Mouse (Mus musculus) kidney, embryonic 14.5 days (tissue): ENCODE measurements around the gene Slc8b1. TPM values are rescaled to one million over a fixed set of nuclear protein-coding genes. Genes with fewer than 3 reads are reported as not detected.

Source experiments
- ATAC-seq: fragments of 200-750 bp; cut with Nextera tagmentation; 2 replicates; pipeline ENCODE4 v1.8.0; 2017; ENCODE audit warnings: moderate number of reproducible peaks, mild to moderate bottlenecking, moderate TSS enrichment, moderate library complexity; ENCODE audit not compliant: low FRiP score, low TSS enrichment
- H3K27ac ChIP-seq: fragments of 300-500 bp; sonication (generic); 2 replicates; pipeline ENCODE4 v1.5.1; 2014; ENCODE audit warnings: low read depth, mild to moderate bottlenecking, low read length, moderate library complexity, mixed read lengths
- H3K27me3 ChIP-seq: fragments of 300-500 bp; sonication (generic); 2 replicates; pipeline ENCODE4 v1.6.1; 2014; ENCODE audit warnings: mild to moderate bottlenecking, low read length; ENCODE audit not compliant: control insufficient read depth, insufficient read depth
- H3K36me3 ChIP-seq: fragments of 300-500 bp; sonication (generic); 2 replicates; pipeline ENCODE4 v1.6.1; 2014; ENCODE audit warnings: low read length, mixed read lengths; ENCODE audit not compliant: control insufficient read depth, insufficient read depth
- H3K4me1 ChIP-seq: fragments of 300-500 bp; sonication (generic); 2 replicates; pipeline ENCODE4 v1.6.1; 2014; ENCODE audit warnings: low read length, mixed read lengths; ENCODE audit not compliant: control insufficient read depth, insufficient read depth
- H3K4me2 ChIP-seq: fragments of 300-500 bp; sonication (generic); replicated peaks from 2 replicates; pipeline ENCODE4 v1.6.1; 2014; ENCODE audit warnings: low read depth, mild to moderate bottlenecking, low read length
- H3K4me3 ChIP-seq: fragments of 300-500 bp; sonication (generic); 2 replicates; pipeline ENCODE4 v1.5.1; 2014; ENCODE audit warnings: mild to moderate bottlenecking, low read length
- H3K9ac ChIP-seq: fragments of 300-500 bp; sonication (generic); 2 replicates; pipeline ENCODE4 v1.6.1; 2014; ENCODE audit warnings: low read depth, mild to moderate bottlenecking, low read length, moderate library complexity
- H3K9me3 ChIP-seq: fragments of 300-500 bp; sonication (generic); 2 replicates; pipeline ENCODE4 v1.6.1; 2016; ENCODE audit warnings: low read length; ENCODE audit not compliant: control insufficient read depth
- WGBS: fragments of 180-500 bp; shearing (Covaris S2); extraction: QIAGEN DNeasy Blood & Tissue Kit; methylation state at CpG from one replicate; pipeline ENCODE4 v1.1.7; 2014; 5-methylcytosine and 5-hydroxymethylcytosine counted together
- polyA plus RNA-seq: library from polyadenylated mRNA; unstranded; fragments of >200 nt; fragmentation: Nextera tagmentation; extraction: Ambion mirVana; gene quantifications from 2 replicates; pipeline ENCODE4 v1.2.1, GENCODE M21; 2014

Slc8b1 gene
- polyA plus RNA-seq, 1 experiment from 2014 or later, result 6.0 TPM

DNA sequence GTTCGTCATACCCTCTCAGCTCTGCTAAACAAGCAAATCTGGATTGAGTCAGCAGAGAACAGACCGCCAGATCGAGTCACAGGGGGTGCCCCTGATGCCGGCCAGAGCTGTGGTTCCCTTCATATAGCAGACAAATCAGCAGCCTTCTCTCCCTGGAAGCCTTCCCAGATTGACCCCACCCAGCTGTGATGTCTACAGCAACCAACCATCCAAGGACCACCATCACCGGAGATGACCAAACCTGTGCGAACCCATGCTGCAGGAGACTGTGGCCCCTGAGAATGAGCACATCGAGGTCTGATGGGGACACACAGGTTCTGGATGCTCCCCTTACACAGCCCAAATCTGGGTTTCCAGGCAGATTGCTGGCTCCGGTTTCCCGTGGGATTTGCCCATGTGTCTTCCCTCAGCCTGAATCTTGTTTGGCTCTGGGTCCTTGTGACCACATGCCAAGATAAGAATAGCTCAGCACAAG lies 8.8 kb upstream of the Slc8b1 start:
- H3K36me3 ChIP-seq, result peaks cover 3% of the 10 kb centered on the region; the same call in 1 of the 2 replicates
- peak overlapping the region; percentile 81 for H3K4me3 ChIP-seq
- WGBS, result 75% methylated on average over 9 of the region's 9 CpGs
- no peaks in the 10 kb centered on the region for H3K9me3 ChIP-seq
- no peak overlapping the region for H3K27ac ChIP-seq
- no peaks in the 10 kb centered on the region for H3K27me3 ChIP-seq
- peak overlapping the region; percentile 82 for H3K9ac ChIP-seq
- peak overlapping the region; percentile 86; the same call in 1 of the 2 replicates for H3K4me2 ChIP-seq
- ATAC-seq, result no peak
- H3K4me1 ChIP-seq, result 0 out of 2 replicates have a peak, but pooled peaks cover 6% of the 10 kb centered on the region

- no peaks in the 10 kb centered on the region for H3K9me3 ChIP-seq
- peak overlapping the region; percentile 82 for H3K9ac ChIP-seq
- H3K4me3 ChIP-seq, result peak overlapping the region; percentile 81
- H3K27me3 ChIP-seq, result no peaks in the 10 kb centered on the region
- H3K36me3 ChIP-seq, result peaks cover 3% of the 10 kb centered on the region; the same call in 1 of the 2 replicates
- 0 out of 2 replicates have a peak, but pooled peaks cover 6% of the 10 kb centered on the region for H3K4me1 ChIP-seq
- WGBS, result 8% methylated on average over 12 of the region's 12 CpGs
- ATAC-seq, result no peak
- H3K4me2 ChIP-seq, result peak overlapping the region; percentile 86
- H3K27ac ChIP-seq, result no peak overlapping the region
These were observed 8.3 kb upstream of the Slc8b1 start for GRCm38 (mm10) chr5:120502675-120503143.

DNA sequence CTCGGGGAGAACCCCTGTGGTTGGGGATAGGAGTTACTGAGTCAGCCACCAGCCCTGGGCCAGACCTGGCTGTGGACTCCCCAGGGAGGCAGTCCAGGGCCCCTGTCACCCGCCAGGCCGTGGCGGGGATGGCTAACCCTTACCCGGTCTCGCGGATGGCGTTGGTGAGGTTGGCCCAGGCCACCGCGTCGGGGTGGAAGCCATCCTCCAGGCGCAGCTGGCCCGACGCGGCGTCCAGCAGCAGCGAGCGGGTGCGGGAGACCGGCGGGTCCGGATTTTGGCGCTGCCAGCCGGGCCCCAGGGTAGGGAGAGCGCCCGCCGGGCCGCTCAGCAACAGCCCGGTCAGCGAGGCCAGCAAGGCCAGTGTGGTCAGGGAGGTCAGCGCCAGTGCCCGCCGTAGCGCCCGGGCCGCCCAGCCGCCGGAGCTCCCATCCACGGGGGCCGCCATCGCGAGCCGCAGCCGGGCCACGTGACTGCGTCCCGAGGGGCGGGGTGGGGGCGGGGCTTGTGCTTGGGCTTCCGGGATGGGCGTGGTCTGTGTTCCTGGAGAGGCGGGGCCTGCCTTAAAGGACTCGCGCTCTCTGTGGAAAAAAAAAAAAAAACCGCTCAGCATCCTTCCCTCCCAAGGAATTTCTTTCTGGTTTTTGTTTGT lies 7.7 kb upstream of the Slc8b1 start, which contains the start of gene Plbd2:
Plbd2 (minus strand) TSS at position 482 of the 652 bp plus-strand sequence.
- no peak within 1 kb of the TSS for H3K27ac ChIP-seq

DNA sequence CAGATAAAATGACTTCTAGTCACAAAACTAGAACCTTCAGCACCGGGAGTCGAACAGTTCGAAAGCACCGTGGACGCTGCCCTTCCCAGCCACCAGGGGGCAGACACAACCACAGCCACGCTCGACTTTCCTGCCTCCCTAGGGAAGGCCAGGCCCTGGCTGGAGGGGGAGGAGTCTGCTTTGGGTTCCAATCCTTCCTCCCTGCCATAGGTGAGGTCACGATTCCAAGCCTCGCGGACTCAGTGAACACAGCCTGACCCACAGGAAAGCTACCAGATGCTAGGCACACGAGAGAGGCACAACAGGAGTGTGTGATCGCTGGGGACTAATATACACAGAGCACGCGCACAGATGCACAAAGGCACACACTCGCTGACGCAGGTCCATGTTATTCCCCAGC lies 5.6 kb upstream of the Slc8b1 start:
- Histone ChIP-seq H3K27me3 (no peaks in the 10 kb centered on the region), H3K27ac (no peak overlapping the region), H3K36me3 (no peaks in the 10 kb centered on the region), H3K4me3 (no peak overlapping the region), H3K4me2 (no peak overlapping the region; the same call in 1 of the 2 replicates), H3K9me3 (no peaks in the 10 kb centered on the region), H3K4me1 (0 out of 2 replicates have a peak, but pooled peaks cover 6% of the 10 kb centered on the region), H3K9ac (no peak overlapping the region)
- ATAC-seq, result peak; percentile 62
- WGBS, result 29% methylated on average over 16 of the region's 16 CpGs

More for the DNA sequence above, 7.7 kb upstream of the Slc8b1 start, which contains the start of gene Plbd2:
- no peaks in the 10 kb centered on the region for H3K9me3 ChIP-seq
- WGBS, result 1% methylated on average over 55 of the region's 55 CpGs
- H3K9ac ChIP-seq, result peak within 1 kb of the TSS; percentile 82
- H3K4me3 ChIP-seq, result peak within 1 kb of the TSS; percentile 81
- H3K27me3 ChIP-seq, result no peaks in the 10 kb centered on the region
- H3K36me3 ChIP-seq, result peaks cover 3% of the 10 kb centered on the region; the same call in 1 of the 2 replicates
- H3K4me1 ChIP-seq, result 0 out of 2 replicates have a peak, but pooled peaks cover 6% of the 10 kb centered on the region
- peak; percentile 74 for ATAC-seq
- peak within 1 kb of the TSS; percentile 86 for H3K4me2 ChIP-seq

DNA sequence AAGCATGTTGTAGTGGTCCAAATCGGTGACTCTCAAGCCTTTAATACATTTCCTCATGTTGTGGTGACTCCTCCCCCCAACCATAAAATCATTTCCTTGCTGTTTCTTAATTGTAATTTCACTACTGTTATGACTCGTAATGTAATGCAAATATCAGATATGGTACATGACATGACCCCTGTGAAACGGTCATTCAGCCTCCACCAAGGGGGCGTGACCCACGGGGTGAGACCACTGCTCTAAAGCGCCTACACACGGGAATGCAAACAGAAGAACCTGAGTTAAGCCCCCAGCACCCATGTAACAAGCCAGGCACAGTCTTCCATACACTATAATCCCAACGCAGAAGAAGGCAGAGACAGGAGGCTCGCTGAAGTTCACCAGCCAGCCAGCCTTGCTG lies 5.2 kb upstream of the Slc8b1 start:
- Histone ChIP-seq H3K4me3 (no peak overlapping the region), H3K27ac (no peak overlapping the region), H3K4me1 (0 out of 2 replicates have a peak, but pooled peaks cover 6% of the 10 kb centered on the region), H3K4me2 (no peak overlapping the region; the same call in 1 of the 2 replicates), H3K27me3 (no peaks in the 10 kb centered on the region), H3K9ac (no peak overlapping the region), H3K36me3 (no peaks in the 10 kb centered on the region), H3K9me3 (no peaks in the 10 kb centered on the region)
- WGBS, result 75% methylated on average over 9 of the region's 9 CpGs
- ATAC-seq, result no peak

DNA sequence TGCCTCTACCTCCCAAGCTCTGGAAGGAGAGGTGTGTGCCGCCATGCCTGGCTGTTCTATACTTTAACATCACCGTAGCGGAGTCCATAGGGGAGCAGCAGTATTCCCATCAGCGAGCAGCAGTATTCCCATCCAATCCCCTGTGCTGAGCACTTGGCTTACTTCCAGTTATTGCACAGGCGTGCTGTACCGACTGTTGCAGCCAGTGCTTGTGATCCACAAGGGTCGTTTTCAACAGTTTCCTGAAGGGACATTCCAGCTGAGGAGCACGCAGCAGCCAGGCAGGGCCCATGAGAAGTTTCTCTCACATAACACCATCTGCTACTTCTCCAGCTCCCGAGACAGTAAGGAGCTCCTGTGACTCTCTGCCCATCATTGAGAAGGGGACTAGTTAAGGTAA lies 4.5 kb upstream of the Slc8b1 start:
- ATAC-seq, result no peak
- Histone ChIP-seq H3K4me1 (peaks cover 9% of the 10 kb centered on the region; the same call in 1 of the 2 replicates), H3K36me3 (no peaks in the 10 kb centered on the region), H3K4me3 (no peak overlapping the region), H3K9ac (no peak overlapping the region), H3K4me2 (no peak overlapping the region), H3K27ac (no peak overlapping the region), H3K9me3 (no peaks in the 10 kb centered on the region), H3K27me3 (no peaks in the 10 kb centered on the region)
- WGBS, result 59% methylated on average over 9 of the region's 9 CpGs

DNA sequence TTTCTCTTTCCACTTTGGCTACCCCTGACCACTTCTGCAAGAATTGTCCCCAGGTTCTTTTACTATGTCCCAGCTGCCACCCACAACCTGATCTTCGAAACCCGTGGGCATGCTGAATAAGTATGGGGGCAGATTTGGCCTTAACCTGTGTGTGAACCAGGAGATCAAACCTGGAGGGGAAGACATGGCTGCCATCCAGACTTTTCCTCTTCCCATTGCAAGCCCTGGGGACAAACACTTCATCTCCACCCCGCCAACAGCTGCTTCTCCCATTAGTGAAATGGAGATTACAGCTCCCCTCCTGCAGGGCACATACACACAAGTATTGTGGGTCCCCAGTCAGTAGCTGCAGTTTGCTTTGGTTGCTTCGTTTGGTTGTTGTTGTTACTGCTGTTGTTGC lies 3.7 kb upstream of the Slc8b1 start:
- Histone ChIP-seq H3K27me3 (no peaks in the 10 kb centered on the region), H3K4me2 (no peak overlapping the region), H3K27ac (no peak overlapping the region), H3K36me3 (no peaks in the 10 kb centered on the region), H3K9ac (no peak overlapping the region), H3K4me3 (no peak overlapping the region), H3K9me3 (no peaks in the 10 kb centered on the region), H3K4me1 (peaks cover 11% of the 10 kb centered on the region; the same call in 1 of the 2 replicates)
- ATAC-seq, result no peak
- WGBS, result 69% methylated on average over 4 of the region's 4 CpGs

DNA sequence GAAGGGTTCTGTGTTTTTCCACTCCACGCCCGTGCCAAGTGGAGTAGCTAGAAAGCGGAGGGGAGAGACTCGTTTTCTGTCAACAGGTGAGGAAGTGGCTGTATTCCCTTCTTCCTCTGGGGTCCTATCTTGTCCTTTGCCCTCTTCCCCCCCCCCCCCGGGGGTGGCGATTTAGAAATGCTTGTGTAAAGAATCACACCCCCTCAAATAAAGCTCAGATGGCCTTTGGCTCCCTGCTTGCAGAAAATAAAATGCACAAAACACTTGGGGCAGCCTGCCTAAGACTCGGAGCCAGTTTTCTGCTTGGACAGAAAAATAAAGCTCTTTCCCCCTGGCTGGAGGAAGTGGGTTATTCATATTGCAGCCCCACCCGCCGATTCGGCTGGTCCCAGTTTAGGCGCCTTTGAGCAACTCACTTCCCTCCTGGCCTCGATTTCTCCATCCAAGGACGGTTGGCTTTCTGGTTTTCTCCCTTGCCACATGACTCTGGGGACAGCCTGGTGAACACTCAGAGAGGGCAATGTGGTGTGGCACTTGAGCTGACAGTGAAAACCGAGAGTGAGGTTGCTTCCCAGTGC lies 764 bp downstream of the Slc8b1 start:
- H3K9ac ChIP-seq, result peak overlapping the region; percentile 52; the same call in 1 of the 2 replicates
- peak overlapping the region; percentile 53 for H3K4me3 ChIP-seq
- ATAC-seq, result no peak
- H3K4me1 ChIP-seq, result peaks cover 32% of the 10 kb centered on the region
- H3K27ac ChIP-seq, result no peak overlapping the region
- peak overlapping the region; percentile 68 for H3K4me2 ChIP-seq
- 27% methylated on average over 14 of the region's 14 CpGs for WGBS
- no peaks in the 10 kb centered on the region for H3K9me3 ChIP-seq
- no peaks in the 10 kb centered on the region for H3K27me3 ChIP-seq
- no peaks in the 10 kb centered on the region for H3K36me3 ChIP-seq
